Mouse (Mus musculus) forebrain, embryonic 11.5 days (tissue): ENCODE results near the gene Gm17359. TPM values are rescaled to one million over a fixed set of nuclear protein-coding genes. Genes with fewer than 3 reads are reported as not detected.

Experiments used
- ATAC-seq: fragments of 200-750 bp; cut with Nextera tagmentation; replicated peaks from 2 replicates; pipeline ENCODE4 v1.8.0; 2017; ENCODE audit warnings: moderate TSS enrichment; ENCODE audit not compliant: low FRiP score
- DNase-seq: peaks from one replicate; pipeline ENCODE4 v3.0.0-alpha.2; 2017; ENCODE audit warnings: low spot score
- H3K27ac ChIP-seq: fragments of 300-500 bp; sonication (generic); 2 replicates; pipeline ENCODE4 v1.5.1; 2014; ENCODE audit warnings: low read depth, low read length
- H3K27me3 ChIP-seq: fragments of 300-500 bp; sonication (generic); 2 replicates; pipeline ENCODE4 v1.6.1; 2014; ENCODE audit warnings: mild to moderate bottlenecking, low read length, mixed read lengths; ENCODE audit not compliant: control insufficient read depth, insufficient read depth
- H3K36me3 ChIP-seq: fragments of 300-500 bp; sonication (generic); 2 replicates; pipeline ENCODE4 v1.6.1; 2014; ENCODE audit warnings: mild to moderate bottlenecking, low read length, moderate library complexity, mixed read lengths; ENCODE audit not compliant: control insufficient read depth, insufficient read depth
- H3K4me1 ChIP-seq: fragments of 300-500 bp; sonication (generic); replicated peaks from 2 replicates; pipeline ENCODE4 v1.6.1; 2014; ENCODE audit warnings: low read length, mixed read lengths; ENCODE audit not compliant: control insufficient read depth, insufficient read depth
- H3K4me2 ChIP-seq: fragments of 300-500 bp; sonication (generic); 2 replicates; pipeline ENCODE4 v1.6.1; 2014; ENCODE audit warnings: low read depth, mild to moderate bottlenecking, low read length, moderate library complexity, mixed read lengths; ENCODE audit not compliant: severe bottlenecking
- H3K4me3 ChIP-seq: fragments of 300-500 bp; sonication (generic); 2 replicates; pipeline ENCODE4 v1.5.1; 2014; ENCODE audit warnings: low read depth, low read length
- H3K9ac ChIP-seq: fragments of 300-500 bp; sonication (generic); 2 replicates; pipeline ENCODE4 v1.6.1; 2014; ENCODE audit warnings: low read length
- H3K9me3 ChIP-seq: fragments of 300-500 bp; sonication (generic); 2 replicates; pipeline ENCODE4 v1.6.1; 2016; ENCODE audit warnings: low read length, mixed read lengths; ENCODE audit not compliant: control insufficient read depth
- WGBS: fragments of 180-500 bp; shearing (Covaris S2); extraction: QIAGEN DNeasy Blood & Tissue Kit; methylation state at CpG from one replicate; pipeline ENCODE4 v1.1.7; 2014; 5-methylcytosine and 5-hydroxymethylcytosine counted together
- polyA plus RNA-seq: library from polyadenylated mRNA; unstranded; fragments of >200 nt; fragmentation: Nextera tagmentation; extraction: Ambion mirVana; gene quantifications from 2 replicates; pipeline ENCODE4 v1.2.1, GENCODE M21; 2014

Gene Gm17359
- polyA plus RNA-seq, 1 experiment from 2014 or later: not detected

DNA sequence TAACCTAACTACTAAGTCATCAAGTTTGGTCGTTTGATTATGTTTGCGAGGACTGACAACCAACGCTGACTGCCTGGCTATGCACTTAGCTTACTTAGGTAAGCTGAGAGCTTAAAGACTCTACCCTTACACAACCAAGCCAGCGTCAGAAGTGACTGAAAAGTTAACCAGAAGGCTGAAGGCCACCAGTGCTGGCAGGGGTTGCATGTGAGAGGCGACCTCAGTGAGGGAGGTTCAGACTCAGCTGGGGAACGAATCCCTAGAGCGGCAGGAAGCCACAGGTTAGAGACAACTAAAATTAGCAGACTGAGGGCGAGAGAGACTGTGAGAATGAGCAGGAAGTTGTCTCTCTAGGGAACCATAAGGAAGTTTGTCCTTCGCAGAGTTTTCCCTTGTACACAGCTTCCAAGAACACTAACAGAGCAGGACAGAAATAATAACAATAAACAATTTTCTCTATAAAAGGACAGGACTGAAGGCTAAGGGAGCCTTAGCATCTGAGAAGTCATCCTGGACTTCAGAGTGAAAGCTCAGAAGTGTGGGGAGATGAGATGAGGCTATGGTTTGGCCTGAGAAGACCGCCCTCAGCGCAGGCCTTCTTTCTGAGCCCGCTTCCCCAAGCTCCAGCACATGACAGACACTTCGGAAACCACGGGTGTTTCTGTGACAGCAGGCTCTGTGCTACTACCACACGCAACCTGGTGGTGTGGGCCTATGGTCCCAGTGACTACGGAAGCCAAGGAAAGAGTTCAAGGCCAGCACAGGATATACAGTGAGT lies 148.0 kb downstream of the Gm17359 start:
- H3K4me3 ChIP-seq: no peak overlapping the region
- no peak for DNase-seq
- no peak for ATAC-seq
- peaks cover 4% of the 10 kb centered on the region for H3K36me3 ChIP-seq
- H3K9me3 ChIP-seq: no peaks in the 10 kb centered on the region; the same call in 1 of the 2 replicates
- H3K9ac ChIP-seq: no peak overlapping the region
- no peaks in the 10 kb centered on the region for H3K4me1 ChIP-seq
- WGBS: 91% methylated on average over 16 of the region's 16 CpGs
- H3K27ac ChIP-seq: no peak overlapping the region
- no peaks in the 10 kb centered on the region for H3K27me3 ChIP-seq
- H3K4me2 ChIP-seq: no peak overlapping the region

DNA sequence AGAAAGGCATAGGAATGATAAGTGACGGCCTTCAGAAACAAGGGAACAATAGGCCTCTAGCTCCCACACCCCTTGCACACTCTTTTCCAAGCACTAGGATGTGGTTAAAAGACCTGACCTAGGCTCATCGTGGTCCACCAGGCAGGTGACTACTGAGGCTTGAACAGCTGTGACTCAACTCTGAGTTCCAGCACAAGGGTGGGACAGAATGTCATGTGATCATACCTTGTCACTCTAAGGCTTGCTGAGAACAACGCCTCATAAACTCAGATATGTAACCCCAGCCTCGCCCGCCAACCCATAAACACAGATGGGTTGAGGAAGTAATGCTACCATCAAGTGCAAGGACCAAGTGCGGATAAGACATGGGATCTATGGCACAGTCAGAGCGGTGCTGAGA lies 151.6 kb downstream of the Gm17359 start:
- Histone ChIP-seq H3K27me3 (no peaks in the 10 kb centered on the region), H3K9me3 (no peaks in the 10 kb centered on the region; the same call in 1 of the 2 replicates), H3K27ac (no peak overlapping the region), H3K4me2 (no peak overlapping the region), H3K4me1 (no peaks in the 10 kb centered on the region), H3K36me3 (peaks cover 3% of the 10 kb centered on the region; the same call in 1 of the 2 replicates), H3K9ac (no peak overlapping the region), H3K4me3 (no peak overlapping the region)
- 94% methylated on average over 7 of the region's 7 CpGs for WGBS
- ATAC-seq (no peak), DNase-seq (no peak)

DNA sequence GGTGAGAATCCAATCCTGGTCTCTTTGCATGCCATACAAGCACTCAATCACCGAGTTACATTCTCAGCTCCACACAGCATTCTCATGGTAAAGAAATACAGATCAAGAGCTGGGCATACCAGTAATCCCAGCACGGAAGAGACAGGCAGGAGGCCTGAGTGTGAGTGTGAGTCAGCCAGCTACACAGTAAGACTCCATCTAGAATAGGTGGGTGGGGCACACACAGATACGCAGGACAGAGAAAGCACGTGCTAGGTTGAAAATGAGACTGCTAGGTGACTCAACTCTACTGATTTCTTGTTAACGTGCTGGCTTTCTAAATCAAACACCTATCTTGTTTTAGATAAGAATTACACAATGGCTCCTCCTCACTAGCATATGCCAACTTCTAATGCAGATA lies 153.6 kb downstream of the Gm17359 start:
- no peak for ATAC-seq
- Histone ChIP-seq H3K4me3 (no peak overlapping the region), H3K27ac (no peak overlapping the region), H3K27me3 (no peaks in the 10 kb centered on the region), H3K9me3 (no peaks in the 10 kb centered on the region), H3K4me1 (no peaks in the 10 kb centered on the region), H3K36me3 (peaks cover 4% of the 10 kb centered on the region; the same call in 1 of the 2 replicates), H3K4me2 (no peak overlapping the region), H3K9ac (no peak overlapping the region)
- WGBS: 94% methylated on average over 5 of the region's 5 CpGs
- no peak for DNase-seq

DNA sequence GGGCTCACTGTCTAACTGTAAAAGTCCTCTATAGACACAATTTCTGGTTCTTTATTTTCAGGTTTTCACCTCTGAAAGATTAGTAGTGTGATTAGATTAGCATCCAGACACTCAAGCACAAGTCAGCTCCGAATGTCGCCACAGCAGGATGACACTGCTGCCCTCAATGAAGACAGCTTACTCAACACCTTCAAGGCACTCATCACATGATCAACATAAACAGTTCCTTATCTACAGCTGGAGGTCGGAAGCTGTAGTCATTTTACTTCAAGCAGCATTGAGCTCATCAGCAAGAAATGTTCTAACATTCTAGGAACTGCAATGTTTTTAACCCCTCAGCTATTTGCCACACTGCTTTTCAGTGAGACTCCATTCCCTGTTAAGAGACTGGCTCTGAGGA lies 155.2 kb downstream of the Gm17359 start:
- peaks cover 4% of the 10 kb centered on the region; the same call in 1 of the 2 replicates for H3K36me3 ChIP-seq
- DNase-seq: no peak
- no peak overlapping the region for H3K9ac ChIP-seq
- no peak overlapping the region for H3K4me2 ChIP-seq
- no peak for ATAC-seq
- no peaks in the 10 kb centered on the region for H3K27me3 ChIP-seq
- H3K4me3 ChIP-seq: no peak overlapping the region
- WGBS: 88% methylated on average over 3 of the region's 3 CpGs
- no peaks in the 10 kb centered on the region for H3K4me1 ChIP-seq
- H3K27ac ChIP-seq: no peak overlapping the region
- no peaks in the 10 kb centered on the region for H3K9me3 ChIP-seq

DNA sequence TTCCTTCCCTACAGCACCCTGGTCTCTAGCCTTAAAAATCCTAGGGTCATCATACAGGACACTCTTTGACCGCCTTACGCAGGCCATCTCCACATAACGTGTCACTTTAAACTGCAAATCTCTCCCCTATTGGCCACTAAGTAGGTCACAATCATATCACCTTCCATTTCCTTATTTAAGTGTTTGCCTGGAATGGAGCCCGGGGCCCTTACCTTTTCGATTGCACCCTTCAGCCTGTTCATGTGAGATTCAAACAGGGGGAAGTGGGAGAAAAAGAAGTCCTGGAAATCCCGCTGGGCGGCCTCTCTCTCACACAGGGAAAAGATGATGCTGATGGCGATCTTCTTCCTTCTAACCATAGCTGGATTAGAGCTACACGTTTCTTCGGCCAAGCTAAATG lies 156.6 kb downstream of the Gm17359 start:
- Histone ChIP-seq H3K9me3 (no peaks in the 10 kb centered on the region), H3K36me3 (peaks cover 4% of the 10 kb centered on the region; the same call in 1 of the 2 replicates), H3K9ac (no peak overlapping the region), H3K4me2 (no peak overlapping the region), H3K27me3 (no peaks in the 10 kb centered on the region), H3K4me3 (no peak overlapping the region), H3K27ac (no peak overlapping the region), H3K4me1 (no peaks in the 10 kb centered on the region)
- DNase-seq (no peak), ATAC-seq (no peak)
- 95% methylated on average over 10 of the region's 10 CpGs for WGBS

DNA sequence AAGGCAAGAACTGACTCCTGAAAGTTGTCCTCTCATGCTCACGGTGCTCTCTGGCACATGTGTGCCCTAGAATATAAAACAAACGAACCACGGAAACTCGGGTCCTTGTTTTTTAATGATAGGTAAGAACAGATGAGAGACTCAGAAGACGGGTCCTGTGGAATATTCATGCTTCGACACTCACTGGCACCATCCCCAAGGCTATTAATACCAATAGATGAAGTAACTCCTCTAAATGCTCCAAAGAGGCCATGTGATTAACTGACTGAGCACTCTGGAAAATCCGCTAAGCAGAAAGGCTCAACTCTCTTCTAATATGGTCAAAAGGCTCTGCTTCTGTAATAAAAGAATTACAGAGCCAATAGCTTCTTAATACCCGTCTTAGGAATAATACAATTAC lies 157.6 kb downstream of the Gm17359 start:
- H3K27ac ChIP-seq: no peak overlapping the region
- ATAC-seq (no peak), DNase-seq (no peak)
- no peaks in the 10 kb centered on the region for H3K27me3 ChIP-seq
- H3K9me3 ChIP-seq: no peaks in the 10 kb centered on the region
- no peaks in the 10 kb centered on the region for H3K4me1 ChIP-seq
- no peak overlapping the region for H3K4me2 ChIP-seq
- H3K4me3 ChIP-seq: no peak overlapping the region
- no peak overlapping the region for H3K9ac ChIP-seq
- peaks cover 4% of the 10 kb centered on the region; the same call in 1 of the 2 replicates for H3K36me3 ChIP-seq
- WGBS: 87% methylated on average over 8 of the region's 8 CpGs

DNA sequence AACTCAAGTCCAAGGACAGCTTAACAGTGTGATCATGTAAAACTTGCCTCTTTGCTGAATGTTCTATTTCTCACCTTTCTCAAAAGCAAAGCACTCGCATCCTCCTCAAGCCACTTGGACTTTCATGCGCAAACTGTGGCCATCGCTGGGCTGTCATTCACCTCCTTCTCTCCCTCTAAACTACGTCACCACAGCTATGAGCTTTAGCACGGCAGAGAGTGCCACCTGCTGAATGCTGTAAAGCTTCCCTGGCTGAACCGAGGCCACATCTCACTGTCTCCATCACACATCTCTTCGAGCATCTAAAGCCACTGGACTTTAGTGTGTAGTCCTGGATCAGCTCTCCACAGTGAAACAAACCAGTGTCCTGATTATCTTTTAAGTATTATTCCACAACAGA lies 158.7 kb downstream of the Gm17359 start:
- Histone ChIP-seq H3K27ac (no peak overlapping the region), H3K9me3 (no peaks in the 10 kb centered on the region), H3K27me3 (no peaks in the 10 kb centered on the region), H3K9ac (no peak overlapping the region), H3K36me3 (peaks cover 4% of the 10 kb centered on the region; the same call in 1 of the 2 replicates), H3K4me2 (no peak overlapping the region), H3K4me3 (no peak overlapping the region), H3K4me1 (peaks cover 1% of the 10 kb centered on the region; the same call in 1 of the 2 replicates)
- WGBS: 86% methylated on average over 7 of the region's 7 CpGs
- DNase-seq (no peak), ATAC-seq (no peak)

DNA sequence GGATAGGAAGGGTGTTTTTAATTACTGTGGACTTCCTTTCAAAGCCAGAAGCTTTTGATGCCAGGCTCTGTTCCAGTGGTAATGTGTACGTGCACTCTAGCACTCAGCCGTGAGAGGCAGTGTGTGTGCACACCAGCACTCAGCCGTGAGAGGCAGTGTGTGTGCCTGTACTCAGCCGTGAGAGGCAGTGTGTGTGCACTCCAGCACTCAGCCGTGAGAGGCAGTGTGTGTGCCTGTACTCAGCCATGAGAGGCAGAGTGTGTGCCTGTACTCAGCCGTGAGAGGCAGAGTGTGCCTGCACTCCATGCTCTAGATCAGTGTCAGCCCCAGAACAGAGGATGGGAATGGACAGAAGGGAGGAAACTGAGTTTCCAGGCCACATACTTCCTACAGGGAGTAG lies 160.2 kb downstream of the Gm17359 start:
- peaks cover 4% of the 10 kb centered on the region; the same call in 1 of the 2 replicates for H3K4me1 ChIP-seq
- H3K27ac ChIP-seq: no peak overlapping the region
- ATAC-seq (no peak), DNase-seq (peak; percentile 32)
- H3K4me2 ChIP-seq: no peak overlapping the region
- WGBS: 83% methylated on average over 6 of the region's 6 CpGs
- H3K27me3 ChIP-seq: no peaks in the 10 kb centered on the region
- H3K36me3 ChIP-seq: peaks cover 4% of the 10 kb centered on the region; the same call in 1 of the 2 replicates
- no peak overlapping the region for H3K4me3 ChIP-seq
- H3K9ac ChIP-seq: no peak overlapping the region
- no peaks in the 10 kb centered on the region for H3K9me3 ChIP-seq

DNA sequence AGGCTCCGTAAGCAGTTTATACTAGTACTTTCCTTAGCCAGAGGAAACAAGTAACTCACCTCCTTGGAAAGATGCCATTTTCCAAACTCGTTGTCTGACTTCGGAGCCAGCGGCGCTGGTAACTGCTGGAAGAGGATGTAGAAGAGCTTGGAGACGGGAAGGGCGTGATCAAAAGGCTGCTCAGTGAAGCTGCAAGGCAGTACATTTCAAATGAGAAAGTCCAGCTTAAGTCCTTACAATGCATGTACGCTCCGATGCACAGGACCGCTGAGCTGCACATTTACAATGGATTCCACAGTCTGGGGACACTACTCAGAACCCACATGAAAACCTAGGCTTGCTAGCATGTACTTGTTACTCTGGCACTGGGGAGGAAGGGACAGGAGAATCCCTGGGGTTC lies 163.8 kb downstream of the Gm17359 start:
- peak; percentile 67 for DNase-seq
- H3K27ac ChIP-seq: peak overlapping the region; percentile 47; the same call in 1 of the 2 replicates
- H3K27me3 ChIP-seq: no peaks in the 10 kb centered on the region
- WGBS: 40% methylated on average over 10 of the region's 10 CpGs
- no peaks in the 10 kb centered on the region for H3K9me3 ChIP-seq
- peaks cover 4% of the 10 kb centered on the region; the same call in 1 of the 2 replicates for H3K4me1 ChIP-seq
- no peaks in the 10 kb centered on the region for H3K36me3 ChIP-seq
- H3K4me3 ChIP-seq: no peak overlapping the region
- peak; percentile 86 for ATAC-seq
- peak overlapping the region; percentile 15; the same call in 1 of the 2 replicates for H3K4me2 ChIP-seq
- H3K9ac ChIP-seq: no peak overlapping the region; the same call in 1 of the 2 replicates
